Mouse (Mus musculus) spleen, adult 18-20 months (tissue): ENCODE data around the gene Zfp526.
A peak's percentile ranks its signal among the peaks of the same experiment; 100 is the strongest.
"Not testable (repeated sequence)": the region's sequence is repeated elsewhere in the genome, so short reads cannot be mapped to it uniquely, and the experiment has no call there.

ENCODE experiments used
- DNase-seq, 2 experiments: peaks; one replicate each; pipeline ENCODE4 v3.0.0; 2022; ENCODE audit warnings: mixed read lengths in 2 of 2

The Zfp526 gene

GRCm38 (mm10) chr7:25243361-25243760 is 22.1 kb downstream of the Zfp526 start:
- no peak for DNase-seq

GRCm38 (mm10) chr7:25244562-25245369 is 23.5 kb downstream of the Zfp526 start:
- no peak for DNase-seq

- DNase-seq: no peak
Observed at GRCm38 (mm10) chr7:25246079-25246758, 25.0 kb downstream of the Zfp526 start.

- DNase-seq: no peak
Observed at GRCm38 (mm10) chr7:25246759-25247137, 25.5 kb downstream of the Zfp526 start.

- DNase-seq: no peak
Observed at GRCm38 (mm10) chr7:25247498-25247897, 26.3 kb downstream of the Zfp526 start.

GRCm38 (mm10) chr7:25248018-25248647 is 26.9 kb downstream of the Zfp526 start:
- no peak for DNase-seq

- DNase-seq: no peak
Observed at GRCm38 (mm10) chr7:25248846-25249313, 27.7 kb downstream of the Zfp526 start.

- DNase-seq: peak; percentile 63 to 77
Observed at GRCm38 (mm10) chr7:25249314-25250140, 28.3 kb downstream of the Zfp526 start.

GRCm38 (mm10) chr7:25250141-25250972 is 29.1 kb downstream of the Zfp526 start, which contains the start of gene Erf:
TSS of gene Erf (minus strand) at chr7:25250761.
- peak; percentile 91 to 95 for DNase-seq

- DNase-seq: peak in 1 of 2 experiments; percentile 41
Observed at GRCm38 (mm10) chr7:25251071-25251791, 30.0 kb downstream of the Zfp526 start.

- no peak for DNase-seq
Observed at GRCm38 (mm10) chr7:25251822-25252221, 30.6 kb downstream of the Zfp526 start.

GRCm38 (mm10) chr7:25261896-25262295 is 40.7 kb downstream of the Zfp526 start:
- DNase-seq: no peak

- DNase-seq: no peak
Observed at GRCm38 (mm10) chr7:25263968-25264870, 43.0 kb downstream of the Zfp526 start.

GRCm38 (mm10) chr7:25265743-25266142 is 44.5 kb downstream of the Zfp526 start:
- not testable (repeated sequence) for DNase-seq

- no peak for DNase-seq
Observed at GRCm38 (mm10) chr7:25266180-25266962, 45.1 kb downstream of the Zfp526 start.

- peak; percentile 94 to 97 for DNase-seq
Observed at GRCm38 (mm10) chr7:25267301-25267750, 46.1 kb downstream of the Zfp526 start, which contains the start of gene Cic. TSS of gene Cic (plus strand) at chr7:25267704.

GRCm38 (mm10) chr7:25267751-25268463 is 46.7 kb downstream of the Zfp526 start:
- DNase-seq: peak; percentile 94 to 98

- no peak for DNase-seq
Observed at GRCm38 (mm10) chr7:25268588-25268987, 47.4 kb downstream of the Zfp526 start.
